Mouse (Mus musculus): ENCODE measurements around the gene Eya2.

DNA sequence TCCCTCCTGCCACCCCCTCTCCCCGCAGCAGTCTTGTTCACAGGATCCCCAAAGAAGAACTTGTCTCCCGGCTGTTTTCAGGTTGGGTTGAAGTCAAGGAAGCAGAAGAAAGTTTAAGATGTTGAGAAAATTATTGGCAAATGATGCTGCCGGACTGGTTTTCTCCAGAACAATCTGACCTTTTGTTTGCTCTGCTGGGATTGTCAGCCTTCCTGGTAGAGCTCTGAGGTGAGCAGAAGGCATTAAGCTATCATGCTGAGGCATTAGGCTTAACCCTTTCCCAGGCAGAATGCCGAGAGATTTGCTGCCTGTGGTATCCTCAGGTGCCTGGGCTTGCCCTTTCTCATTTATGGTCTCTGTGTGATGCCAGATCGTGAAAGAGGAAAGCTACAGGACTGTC, 70.3 kb downstream of the Eya2 start:
- no peak for TF ChIP-seq CTCF (IDR thresholded peaks at IDR 0.05; ENCODE audit: control insufficient read depth, insufficient read depth, insufficient replicate concordance, low read depth, low read length)
- no peak for TF ChIP-seq POLR2A (IDR thresholded peaks at IDR 0.05; ENCODE audit: control insufficient read depth, low read depth, low read length)
